8 mouse cellular contexts compared by ENCODE assay signal in genomic region chr14:55121947-55122346, GRCm38 (mm10). TPM values are rescaled to one million over a fixed set of nuclear protein-coding genes. Genes with fewer than 3 reads are reported as not detected.
A peak's percentile ranks its signal among the peaks of the same experiment; 100 is the strongest.
DNase-seq lines count a peak whose midpoint lies in the region; ATAC-seq and TF ChIP-seq lines count a peak whose summit lies in the region.

No protein-coding gene starts in this region.

- WGBS in bone marrow, adult 2 months, result 3% methylated on average over 5 of the region's 5 CpGs
- WGBS in heart, embryonic 13.5 days, result 3% methylated on average over 5 of the region's 5 CpGs
- WGBS in kidney, embryonic 16.5 days, result 6% methylated on average over 5 of the region's 5 CpGs

- no peak; the same call in 1 of the 2 replicates for ATAC-seq in heart, embryonic 13.5 days (ENCODE audit: extremely low read depth, insufficient number of reproducible peaks, low FRiP score, low TSS enrichment)
- peak; percentile 92 for ATAC-seq in kidney, embryonic 16.5 days (ENCODE audit: low FRiP score, low TSS enrichment)
- no peak for ATAC-seq in activated CD4-positive, CD25-positive, alpha-beta regulatory T cell, adult 4 months

- peaks cover 28% of the 10 kb centered on the region for H3K27me3 ChIP-seq in heart, embryonic 13.5 days (replicated peaks)
- H3K27me3 ChIP-seq in kidney, embryonic 16.5 days (ENCODE audit: insufficient read depth, low read length), result no peaks in the 10 kb centered on the region

- peak; percentile 92 for DNase-seq in Muller cell, postnatal 12 days (ENCODE audit: inconsistent ontology term)
- peak; percentile 16 for DNase-seq in fat pad, adult 2 months (ENCODE audit: extremely low read depth, low read depth, low spot score)
- DNase-seq in lung, postnatal 10 days, result peak; percentile 88
- peak; percentile 72 for DNase-seq in retina, postnatal 7 days (ENCODE audit: low read depth, low spot score)

- H3K27ac ChIP-seq in bone marrow, adult 2 months (ENCODE audit: control insufficient read depth, insufficient read depth, low read depth, low read length, poor library complexity), result no peak overlapping the region
- H3K27ac ChIP-seq in heart, embryonic 13.5 days (replicated peaks), result peak overlapping the region; percentile 49; the same call in 1 of the 2 replicates
- no peak overlapping the region for H3K27ac ChIP-seq in kidney, embryonic 16.5 days (ENCODE audit: low read length)

- H3K9ac ChIP-seq in heart, embryonic 13.5 days, result peak overlapping the region; percentile 61
- H3K9ac ChIP-seq in kidney, embryonic 16.5 days (replicated peaks; ENCODE audit: low read length), result no peak overlapping the region

- H3K4me3 ChIP-seq in bone marrow, adult 2 months (replicated peaks; ENCODE audit: control insufficient read depth, low read depth, low read length), result no peak overlapping the region
- peak overlapping the region; percentile 33 for H3K4me3 ChIP-seq in heart, embryonic 13.5 days
- H3K4me3 ChIP-seq in kidney, embryonic 16.5 days (ENCODE audit: low read length), result peak overlapping the region; percentile 5; the same call in 1 of the 2 replicates

- H3K9me3 ChIP-seq in heart, embryonic 13.5 days, result no peaks in the 10 kb centered on the region
- no peaks in the 10 kb centered on the region for H3K9me3 ChIP-seq in kidney, embryonic 16.5 days (ENCODE audit: low read length)

- no peaks in the 10 kb centered on the region for H3K4me1 ChIP-seq in bone marrow, adult 2 months (ENCODE audit: control insufficient read depth, insufficient read depth, low read length)
- H3K4me1 ChIP-seq in heart, embryonic 13.5 days, result peaks cover 13% of the 10 kb centered on the region
- peaks cover 6% of the 10 kb centered on the region for H3K4me1 ChIP-seq in kidney, embryonic 16.5 days (ENCODE audit: insufficient read depth, low read length)

- H3K4me2 ChIP-seq in heart, embryonic 13.5 days, result peak overlapping the region; percentile 65
- peak overlapping the region; percentile 28 for H3K4me2 ChIP-seq in kidney, embryonic 16.5 days (replicated peaks; ENCODE audit: low read depth, low read length)

- no peaks in the 10 kb centered on the region for H3K36me3 ChIP-seq in heart, embryonic 13.5 days
- H3K36me3 ChIP-seq in kidney, embryonic 16.5 days (ENCODE audit: insufficient read depth, low read length), result no peaks in the 10 kb centered on the region

- no peak for TF ChIP-seq POLR2A in bone marrow, adult 2 months (IDR thresholded peaks at IDR 0.05; ENCODE audit: borderline replicate concordance, control insufficient read depth, low read depth, low read length)

- peak; percentile 60; the same call in 1 of the 2 replicates for TF ChIP-seq CTCF in bone marrow, adult 2 months (IDR thresholded peaks at IDR 0.05; ENCODE audit: control insufficient read depth, insufficient read depth, low read length)

RNA-seq across cellular contexts. Expression of gene Jph4, which starts 5.2 kb away (rescaled TPM):
- polyA plus RNA-seq in bone marrow, adult 2 months (2011; ENCODE audit: insufficient read depth, insufficient read length, low replicate concordance, missing spikeins), result not detected in 2 replicates
- polyA plus RNA-seq in heart, embryonic 13.5 days (2015; fragmentation: Nextera tagmentation; extraction: Ambion mirVana), result 0.31 and 0.32 TPM in 2 replicates
- polyA plus RNA-seq in kidney, embryonic 16.5 days (2015; fragmentation: Nextera tagmentation; extraction: Ambion mirVana), result 0.45 and 0.51 TPM in 2 replicates
- polyA plus RNA-seq in activated CD4-positive, CD25-positive, alpha-beta regulatory T cell, adult 4 months (2017; shearing (Covaris generic)), result not detected

RNA-seq across cellular contexts. Expression of gene Ap1g2, which starts 15.6 kb away (rescaled TPM):
- polyA plus RNA-seq in bone marrow, adult 2 months (2011; ENCODE audit: insufficient read depth, insufficient read length, low replicate concordance, missing spikeins), result 64.8 and 112 TPM in 2 replicates
- 7.4 and 7.9 TPM in 2 replicates for polyA plus RNA-seq in heart, embryonic 13.5 days (2015; fragmentation: Nextera tagmentation; extraction: Ambion mirVana)
- polyA plus RNA-seq in kidney, embryonic 16.5 days (2015; fragmentation: Nextera tagmentation; extraction: Ambion mirVana), result 23.2 and 23.3 TPM in 2 replicates
- 100 to 1,000 TPM in 1 of 2 experiments, 10 to 100 TPM in 1; 99.1 to 102 TPM for polyA plus RNA-seq in activated CD4-positive, CD25-positive, alpha-beta regulatory T cell, adult 4 months (2017; shearing (Covaris generic))

RNA-seq across cellular contexts. Expression of gene Thtpa, which starts 27.4 kb away (rescaled TPM):
- 2.6 and 6.5 TPM in 2 replicates for polyA plus RNA-seq in bone marrow, adult 2 months (2011; ENCODE audit: insufficient read depth, insufficient read length, low replicate concordance, missing spikeins)
- polyA plus RNA-seq in heart, embryonic 13.5 days (2015; fragmentation: Nextera tagmentation; extraction: Ambion mirVana), result 13.8 and 15.9 TPM in 2 replicates
- 27.1 and 28.9 TPM in 2 replicates for polyA plus RNA-seq in kidney, embryonic 16.5 days (2015; fragmentation: Nextera tagmentation; extraction: Ambion mirVana)
- 10 to 100 TPM in 1 of 2 experiments, 1 to 10 TPM in 1; 9.6 to 11.9 TPM for polyA plus RNA-seq in activated CD4-positive, CD25-positive, alpha-beta regulatory T cell, adult 4 months (2017; shearing (Covaris generic))

RNA-seq across cellular contexts. Expression of gene Zfhx2, which starts 29.8 kb away (rescaled TPM):
- polyA plus RNA-seq in bone marrow, adult 2 months (2011; ENCODE audit: insufficient read depth, insufficient read length, low replicate concordance, missing spikeins), result 4.0 and 5.3 TPM in 2 replicates
- 3.0 and 3.2 TPM in 2 replicates for polyA plus RNA-seq in heart, embryonic 13.5 days (2015; fragmentation: Nextera tagmentation; extraction: Ambion mirVana)
- 4.3 and 6.0 TPM in 2 replicates for polyA plus RNA-seq in kidney, embryonic 16.5 days (2015; fragmentation: Nextera tagmentation; extraction: Ambion mirVana)
- polyA plus RNA-seq in activated CD4-positive, CD25-positive, alpha-beta regulatory T cell, adult 4 months (2017; shearing (Covaris generic)), result 1 to 10 TPM; 5.4 to 5.5 TPM

Comparison
In these comparisons a context has a peak if more than half of its experiments do, and no peak if none do; other contexts are left out.
1. DNase-seq: peak in every context shown above with its lines; median percentile 92 in Muller cell, postnatal 12 days; 88 in lung, postnatal 10 days; 72 in retina, postnatal 7 days; 16 in fat pad, adult 2 months.